Mouse (Mus musculus): ENCODE measurements around the gene Ypel4.

Ypel4 gene

GRCm38 (mm10) chr2:84733579-84734300 lies at the start of gene Ypel4:
Gene Ypel4, plus strand, starts transcription at chr2:84734058.
- in situ Hi-C loops (cut with MboI, MseI), result no loop called here

GRCm38 (mm10) chr2:84688080-84688844 lies 45.6 kb upstream of the Ypel4 start:
- in situ Hi-C loops (cut with MboI, MseI), result no loop called here

DNA sequence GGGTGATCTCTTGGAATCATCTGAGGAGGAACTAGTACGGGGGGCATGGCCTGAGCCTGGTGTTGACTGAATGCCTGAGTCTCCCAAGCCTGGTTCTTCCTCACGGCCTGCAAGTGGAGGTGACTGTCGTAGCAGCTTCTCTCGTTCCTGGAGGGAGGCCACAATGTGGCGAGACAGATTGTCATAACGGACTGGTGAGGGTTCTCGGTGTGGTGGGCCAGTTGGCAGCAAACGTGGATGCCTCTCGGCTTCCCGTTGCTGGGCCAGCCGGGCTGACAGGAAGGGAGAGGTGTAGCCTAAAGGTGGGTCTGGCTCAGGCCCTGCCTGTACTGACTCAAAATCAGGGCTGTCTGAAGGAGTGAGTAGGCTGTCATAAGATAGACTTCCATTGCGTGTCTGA lies 43.8 kb upstream of the Ypel4 start:
- in situ Hi-C loops (cut with MboI, MseI), result no loop called here

GRCm38 (mm10) chr2:84695007-84695695 lies 38.7 kb upstream of the Ypel4 start:
- in situ Hi-C loops (cut with MboI, MseI), result no loop called here

GRCm38 (mm10) chr2:84703497-84703896 lies 30.4 kb upstream of the Ypel4 start:
- in situ Hi-C loops (cut with MboI, MseI), result no loop called here

DNA sequence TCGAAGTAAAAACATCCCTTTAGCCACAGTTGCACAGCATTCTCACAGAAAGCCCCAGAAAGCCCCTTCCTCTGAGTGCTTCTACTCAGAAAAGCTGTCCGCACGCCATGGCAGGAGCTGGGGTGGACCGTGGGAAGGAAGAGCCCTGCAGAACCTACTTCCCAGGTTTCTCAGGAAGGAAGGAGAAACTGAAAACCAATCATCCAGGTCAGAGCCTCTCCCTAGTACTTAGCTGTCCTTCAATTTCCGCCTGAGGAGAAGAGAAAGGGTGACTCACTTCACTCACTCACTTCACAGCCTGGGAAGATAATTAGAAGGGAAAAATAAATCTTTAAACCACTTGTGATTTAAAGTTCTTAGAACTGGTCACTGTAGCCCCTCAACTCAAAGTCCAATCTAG lies 29.5 kb upstream of the Ypel4 start:
- in situ Hi-C loops (cut with MboI, MseI), result no loop called here

DNA sequence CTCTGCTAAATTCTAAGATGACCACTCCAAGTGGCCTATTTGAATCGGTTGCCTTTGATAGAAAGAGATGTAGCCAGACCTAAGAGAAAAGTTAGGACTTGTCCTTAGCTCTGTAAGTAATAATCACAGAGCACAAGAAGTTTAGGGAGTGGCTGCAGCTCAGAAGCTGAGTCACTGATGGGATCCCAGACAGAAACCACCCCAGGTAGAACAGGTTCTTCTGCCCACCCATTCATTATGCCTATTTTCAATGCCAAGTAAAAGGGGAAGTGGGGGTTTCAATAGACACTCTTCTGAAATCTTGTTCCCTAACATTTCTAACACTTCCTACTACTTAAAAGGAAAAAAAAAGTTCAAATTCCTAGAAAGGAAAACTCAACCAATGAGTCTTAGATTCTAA lies 28.6 kb upstream of the Ypel4 start:
- in situ Hi-C loops (cut with MboI, MseI), result no loop called here

GRCm38 (mm10) chr2:84707523-84707922 lies 26.3 kb upstream of the Ypel4 start:
- in situ Hi-C loops (cut with MboI, MseI), result no loop called here

GRCm38 (mm10) chr2:84711898-84712297 lies 22.0 kb upstream of the Ypel4 start:
- in situ Hi-C loops (cut with MboI, MseI), result no loop called here

DNA sequence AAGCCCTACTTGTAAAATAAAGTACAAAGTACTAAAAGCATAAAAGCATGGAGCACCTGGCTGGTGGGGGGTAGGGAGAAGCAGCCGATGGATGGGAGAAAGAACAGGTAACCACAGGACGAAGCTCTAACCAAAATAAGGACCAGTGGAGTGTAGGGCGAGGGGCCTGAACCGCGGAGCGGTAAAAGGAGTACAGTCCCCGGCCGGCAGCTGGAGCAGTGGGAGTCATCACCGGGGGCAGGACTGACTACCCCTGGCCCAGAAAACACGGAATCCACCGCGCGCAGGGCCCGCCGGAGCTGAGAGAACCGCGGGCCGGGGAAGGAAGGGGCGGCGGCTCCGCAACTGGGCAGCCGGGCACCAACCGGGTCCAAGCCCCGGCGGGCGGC lies 19.4 kb upstream of the Ypel4 start:
- in situ Hi-C loops (cut with MboI, MseI), result no loop called here

GRCm38 (mm10) chr2:84714811-84715561 lies 18.9 kb upstream of the Ypel4 start, which contains the start of gene Zdhhc5:
Gene Zdhhc5, minus strand, starts transcription at chr2:84715180.
- in situ Hi-C loops (cut with MboI, MseI), result loop anchor here (5.0 kb wide), 1 partner anchor 38 kb away; the partner anchor contains the start of genes Gm28635, Med19 and Tmx2

DNA sequence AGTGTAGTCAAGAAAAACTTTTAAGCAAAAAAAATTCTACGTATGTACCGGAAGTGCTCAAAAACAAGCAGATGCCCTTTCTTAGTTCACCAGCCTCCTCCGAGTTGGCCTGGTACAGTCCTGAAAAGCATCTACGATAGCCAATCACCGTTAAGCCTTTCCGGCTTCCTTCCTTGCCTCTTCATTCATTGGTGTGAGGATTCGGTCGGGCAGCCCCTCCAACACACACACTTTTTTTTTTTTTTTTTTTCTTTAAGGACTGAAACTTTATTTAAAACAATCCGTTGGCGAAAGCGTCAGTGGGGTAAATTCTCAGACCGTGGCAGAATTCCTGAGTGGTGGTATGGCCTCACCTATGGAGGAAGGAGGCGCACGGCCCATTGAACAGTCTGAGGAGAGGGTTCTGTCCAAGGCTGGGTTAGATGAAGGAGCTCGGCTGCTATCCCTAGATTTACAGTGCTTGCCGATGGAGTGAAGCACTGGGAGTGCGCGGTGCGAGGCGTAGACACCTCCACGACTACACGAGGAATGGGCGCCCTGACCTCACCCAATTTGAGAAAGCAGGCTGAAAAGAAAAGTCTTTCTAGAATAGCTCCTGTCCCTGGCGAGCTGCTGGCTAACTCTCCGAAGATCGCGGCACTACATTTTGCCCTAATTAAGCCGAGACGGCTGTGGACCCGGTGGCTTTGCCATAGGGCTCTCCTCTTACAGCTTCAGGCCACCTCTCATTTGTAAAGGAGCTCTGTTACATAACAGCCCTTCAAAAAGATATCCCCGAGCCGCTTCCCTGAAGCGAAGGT lies 18.1 kb upstream of the Ypel4 start:
- in situ Hi-C loops (cut with MboI, MseI), result loop anchor here (5.0 kb wide), 1 partner anchor 38 kb away; the partner anchor contains the start of genes Gm28635, Med19 and Tmx2

- in situ Hi-C loops (cut with MboI, MseI), result loop anchor here (5.0 kb wide), 1 partner anchor 39 kb away; the partner anchor contains the start of genes Gm28635, Med19 and Tmx2
Measured at GRCm38 (mm10) chr2:84716423-84717355, 17.2 kb upstream of the Ypel4 start.

DNA sequence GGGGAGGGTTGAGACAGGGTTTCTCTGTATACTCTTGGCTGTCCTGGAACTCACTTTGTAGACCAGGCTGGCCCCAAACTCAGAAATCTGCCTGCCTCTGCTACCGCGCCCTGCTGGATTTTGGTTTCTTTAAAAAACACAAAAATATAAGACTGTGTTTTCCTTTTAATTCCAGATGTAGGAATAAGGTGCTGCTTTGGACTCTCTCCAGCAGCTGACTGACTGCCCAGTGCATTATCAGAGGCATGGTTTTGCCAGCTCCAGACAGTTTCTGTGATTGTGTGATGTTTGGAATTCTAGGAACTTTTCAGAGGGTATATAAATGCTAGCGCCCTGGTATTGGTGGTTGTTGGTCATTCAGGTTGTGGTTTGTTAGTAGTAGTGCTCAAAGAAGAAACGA lies 16.5 kb upstream of the Ypel4 start:
- in situ Hi-C loops (cut with MboI, MseI), result loop anchor here (5.0 kb wide), 1 partner anchor 40 kb away; the partner anchor contains the start of genes Gm28635, Med19 and Tmx2

DNA sequence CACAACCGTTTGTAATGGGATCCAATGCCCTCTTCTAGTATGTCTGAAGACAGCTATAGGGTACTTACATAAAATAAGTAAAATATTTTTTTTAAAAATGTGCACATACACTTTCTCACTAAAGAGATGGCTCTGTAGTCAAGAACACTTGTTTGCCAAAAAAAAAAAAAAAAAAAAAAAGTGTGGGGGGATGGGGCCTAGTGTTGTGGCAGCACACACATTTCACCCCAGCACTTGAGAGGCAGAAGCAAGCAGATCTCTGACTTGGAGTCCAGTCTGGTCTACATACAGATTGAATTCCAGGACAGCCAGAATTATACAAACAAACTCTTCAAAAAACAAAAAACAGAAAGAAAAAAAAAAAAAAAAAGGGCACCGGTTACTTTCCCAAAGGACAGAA lies 13.1 kb upstream of the Ypel4 start:
- in situ Hi-C loops (cut with MboI, MseI), result no loop called here

- in situ Hi-C loops (cut with MboI, MseI), result no loop called here
Measured at GRCm38 (mm10) chr2:84721182-84721581, 12.7 kb upstream of the Ypel4 start.

DNA sequence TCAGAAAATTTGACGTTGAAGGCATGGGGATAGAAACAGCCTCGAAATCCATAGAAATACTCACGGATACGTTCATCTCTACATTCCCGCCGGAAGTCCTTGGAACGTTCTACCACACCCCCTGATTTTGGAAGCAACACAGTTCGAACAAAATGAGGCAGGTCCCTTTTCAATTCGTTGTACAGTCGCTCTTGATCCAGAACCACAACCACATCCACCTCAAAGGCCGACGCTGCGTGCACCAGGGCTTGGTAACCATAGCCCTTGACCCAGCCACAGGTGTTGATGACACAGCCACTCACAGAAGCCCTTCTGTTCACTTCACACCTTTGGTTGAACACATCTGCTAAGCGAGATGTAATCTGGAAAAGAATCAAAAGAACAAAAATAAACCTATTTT lies 10.0 kb upstream of the Ypel4 start:
- in situ Hi-C loops (cut with MboI, MseI), result no loop called here

- in situ Hi-C loops (cut with MboI, MseI), result no loop called here
Measured at GRCm38 (mm10) chr2:84725770-84726169, 8.1 kb upstream of the Ypel4 start.

- in situ Hi-C loops (cut with MboI, MseI), result no loop called here
Measured at GRCm38 (mm10) chr2:84726716-84727115, 7.1 kb upstream of the Ypel4 start.

Data from T-helper 2 cell (primary cell).